Mouse (Mus musculus): Measurements from ENCODE around the gene C1s1.
"Not testable (repeated sequence)": the region's sequence is repeated elsewhere in the genome, so short reads cannot be mapped to it uniquely, and the experiment has no call there.

Gene C1s1

DNA sequence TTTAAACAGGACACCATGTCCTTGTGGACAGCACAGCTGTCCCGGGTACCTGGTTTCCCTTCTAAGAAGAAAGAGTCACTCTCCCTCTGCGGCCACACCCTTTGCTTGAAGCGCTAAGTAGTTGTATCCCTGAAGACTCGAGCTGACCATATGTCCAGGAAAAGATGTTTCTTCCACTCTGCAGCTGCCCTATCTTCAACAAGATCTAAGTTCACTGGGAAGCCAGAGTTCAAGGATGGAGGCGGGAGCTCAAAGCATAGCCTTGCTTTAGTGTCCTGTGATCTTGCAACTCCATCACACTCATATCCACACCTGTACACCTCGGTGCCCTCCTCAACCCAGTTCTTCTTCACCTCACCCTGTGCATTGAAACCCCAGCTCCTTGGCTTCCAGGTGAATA is 30.2 kb downstream of the C1s1 start:
- no peak for DNase-seq (ENCODE audit: low spot score)

DNA sequence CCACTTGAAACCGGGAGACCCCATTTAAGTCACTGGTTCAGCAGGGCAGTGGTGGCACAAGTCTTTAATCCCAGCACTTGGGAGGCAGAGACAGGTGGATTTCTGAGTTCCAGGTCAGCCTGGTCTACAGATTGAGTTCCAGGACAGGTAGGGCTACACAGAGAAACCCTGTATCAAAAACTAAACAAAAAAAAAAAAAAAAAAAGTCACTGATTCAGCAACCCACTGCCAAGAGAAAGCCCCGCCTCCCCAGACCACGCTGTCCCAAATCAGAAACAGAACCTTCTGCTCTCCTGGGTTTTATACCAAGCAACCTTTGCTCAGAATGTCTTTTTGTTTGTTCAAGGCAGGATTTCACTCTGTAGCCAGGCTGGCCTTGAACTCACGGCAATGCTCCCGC is 33.0 kb downstream of the C1s1 start:
- not testable (repeated sequence) for DNase-seq (ENCODE audit: low spot score)

DNA sequence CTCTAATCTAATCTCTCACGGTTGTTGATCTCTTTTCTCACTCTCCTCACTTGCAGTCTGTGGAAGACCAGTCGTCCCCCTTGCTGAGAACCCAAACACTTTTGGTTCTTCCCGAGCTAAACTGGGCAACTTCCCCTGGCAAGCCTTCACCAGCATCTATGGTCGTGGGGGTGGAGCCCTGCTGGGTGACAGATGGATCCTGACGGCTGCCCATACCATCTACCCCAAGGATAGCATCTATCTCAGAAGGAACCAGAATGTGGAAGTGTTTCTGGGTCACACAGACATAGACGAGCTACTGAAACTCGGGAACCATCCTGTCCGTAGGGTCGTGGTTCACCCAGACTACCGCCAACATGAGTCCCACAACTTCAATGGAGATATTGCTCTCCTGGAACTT is 33.9 kb downstream of the C1s1 start:
- no peak for DNase-seq (ENCODE audit: low spot score)

DNA sequence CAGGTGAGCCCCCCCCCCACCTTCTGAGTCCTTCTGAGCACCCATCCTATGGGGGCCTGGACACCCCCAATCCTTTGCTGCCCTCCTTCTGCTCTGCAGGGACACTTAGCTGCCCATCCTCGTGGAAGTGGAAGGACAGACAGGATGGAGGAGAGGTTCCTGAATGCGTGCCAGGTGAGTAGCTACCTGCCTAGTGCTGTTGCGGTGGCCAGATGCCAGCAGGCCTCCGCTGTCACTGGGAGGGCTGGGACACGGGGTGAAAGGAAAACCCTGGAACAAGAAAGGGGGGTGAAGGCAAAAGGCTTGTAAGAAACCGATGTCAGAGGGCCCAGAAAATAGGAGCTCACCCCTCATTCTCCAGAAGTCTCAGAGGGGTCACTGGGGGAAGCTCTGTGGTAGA is 35.2 kb downstream of the C1s1 start:
- no peak for DNase-seq (ENCODE audit: low spot score)

DNA sequence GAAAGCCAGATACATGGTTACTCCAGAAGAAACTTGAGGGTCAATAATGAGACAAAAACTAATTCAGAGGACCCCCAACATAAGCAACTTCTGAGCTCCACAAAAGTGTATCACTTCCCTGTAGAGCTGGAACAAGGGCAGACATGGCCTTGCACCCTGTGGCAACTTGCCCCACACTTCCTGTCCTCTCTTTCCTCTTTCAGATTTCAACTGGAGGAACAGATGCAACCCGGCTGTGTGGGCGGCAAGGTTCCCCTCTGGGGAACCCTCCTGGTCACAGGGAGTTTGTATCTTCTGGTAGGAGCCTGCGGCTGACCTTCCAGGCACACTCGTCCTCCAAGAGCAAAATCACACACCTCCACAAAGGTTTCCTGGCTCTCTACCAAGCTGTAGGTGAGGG is 37.1 kb downstream of the C1s1 start:
- no peak for DNase-seq (ENCODE audit: low spot score)

DNA sequence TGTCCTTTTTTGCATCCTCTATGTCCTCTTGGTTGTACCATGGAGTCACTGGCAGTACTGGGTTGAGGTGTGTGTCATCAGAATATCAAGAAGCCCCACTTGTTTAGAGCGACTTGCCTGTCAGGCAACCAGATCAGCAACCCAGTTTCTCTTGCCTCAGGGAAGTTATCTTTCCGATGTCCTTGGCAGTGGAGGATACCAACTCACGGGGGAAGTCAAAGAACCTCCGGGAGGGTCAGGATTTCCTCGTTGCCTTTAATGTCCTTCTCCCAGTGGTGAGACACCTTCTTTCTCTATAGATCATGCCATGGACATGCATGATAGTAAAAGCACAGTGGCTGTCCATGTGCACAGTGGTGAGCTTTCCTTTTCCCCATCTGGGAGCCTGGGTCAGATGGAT is 40.1 kb downstream of the C1s1 start:
- no peak for DNase-seq (ENCODE audit: low spot score)

DNA sequence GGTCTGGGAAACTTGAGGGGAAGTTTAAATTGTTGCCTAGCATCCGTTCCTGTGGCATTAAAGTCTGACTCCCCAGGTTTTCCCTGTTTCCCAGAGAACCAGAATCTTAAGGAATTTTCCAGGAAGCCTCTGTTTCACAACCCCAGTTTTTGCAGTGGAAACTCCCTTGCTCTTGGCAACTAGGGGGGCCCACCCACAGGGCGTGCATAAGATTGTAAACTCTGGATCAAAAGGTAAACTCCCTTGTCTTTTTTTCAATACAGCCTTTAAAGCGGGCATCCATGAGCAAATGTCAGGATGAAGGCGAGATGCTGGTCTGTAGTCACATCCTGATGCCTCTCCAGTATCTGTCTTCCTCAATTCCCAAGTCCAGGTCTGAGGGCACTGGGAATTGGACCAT is 40.7 kb downstream of the C1s1 start:
- DNase-seq (ENCODE audit: low spot score) = peak; percentile 60

DNA sequence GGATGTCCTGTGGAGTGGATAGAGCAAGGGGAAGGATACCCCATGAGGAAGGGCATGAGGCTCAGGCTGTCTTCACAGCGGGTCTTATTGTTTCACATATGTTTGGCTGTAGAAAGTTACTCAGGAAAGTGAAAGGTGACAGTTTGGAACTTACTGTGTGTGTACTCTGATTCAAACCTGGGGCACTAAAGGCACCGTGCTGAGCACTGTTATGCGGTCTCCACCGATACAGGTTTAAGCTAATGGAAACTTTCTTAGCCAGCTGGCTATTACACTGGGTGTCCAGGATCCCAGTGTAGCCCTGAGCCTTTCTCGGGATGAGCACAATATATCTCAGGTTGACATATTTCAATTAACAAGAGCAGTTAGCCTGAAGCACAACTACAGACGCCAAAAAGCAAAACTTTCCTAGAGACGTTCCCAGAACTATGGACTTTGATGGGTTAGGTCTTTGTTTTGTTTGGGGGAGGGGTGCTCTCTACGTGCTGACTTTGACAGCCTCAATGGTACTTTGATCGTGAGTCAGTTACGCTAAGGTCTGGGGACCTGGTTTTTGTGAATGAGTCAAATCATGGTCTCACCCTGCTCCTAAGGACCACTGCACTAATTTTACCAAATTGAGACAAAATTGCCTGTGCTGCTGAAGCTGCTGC is 42.1 kb downstream of the C1s1 start:
- no peak for DNase-seq (ENCODE audit: low spot score)

DNA sequence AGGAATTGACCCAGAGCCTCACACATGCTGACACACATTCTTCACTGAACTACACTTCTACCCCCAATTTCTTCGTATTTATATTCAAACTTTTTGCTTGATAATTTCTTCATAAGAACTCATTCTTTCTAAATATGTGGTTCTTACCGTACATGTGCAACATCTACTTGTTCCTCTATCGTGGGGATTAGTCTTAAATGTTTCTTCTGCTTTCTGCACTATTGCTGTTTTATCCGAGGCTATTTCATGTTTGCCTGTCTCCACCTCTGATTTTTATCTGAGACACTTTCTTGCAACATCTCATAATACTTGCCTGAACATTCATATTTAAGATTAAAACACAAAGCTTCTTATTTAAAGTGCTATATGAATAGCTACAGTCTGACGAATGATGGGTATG is 46.1 kb downstream of the C1s1 start:
- no peak for DNase-seq (ENCODE audit: low spot score)

DNA sequence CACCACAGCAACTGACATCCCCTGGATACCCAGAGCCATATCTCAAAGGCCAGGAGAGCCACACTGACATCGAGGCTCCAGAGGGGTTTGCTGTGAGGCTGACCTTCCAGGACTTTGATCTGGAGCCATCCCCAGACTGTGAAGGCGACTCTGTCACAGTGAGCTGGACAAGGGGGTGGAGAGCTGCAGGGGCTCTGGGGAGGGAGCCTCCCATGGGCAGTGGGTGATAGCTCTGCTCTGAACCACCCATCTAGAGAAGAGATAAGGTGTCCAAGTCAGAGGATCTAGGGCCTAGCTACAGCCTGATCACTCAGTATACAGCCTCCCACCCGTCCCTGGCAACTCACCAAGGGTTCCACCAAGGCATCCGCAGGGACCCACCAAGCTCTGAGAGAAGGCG is 48.3 kb downstream of the C1s1 start:
- DNase-seq (ENCODE audit: low spot score) = peak; percentile 46

DNA sequence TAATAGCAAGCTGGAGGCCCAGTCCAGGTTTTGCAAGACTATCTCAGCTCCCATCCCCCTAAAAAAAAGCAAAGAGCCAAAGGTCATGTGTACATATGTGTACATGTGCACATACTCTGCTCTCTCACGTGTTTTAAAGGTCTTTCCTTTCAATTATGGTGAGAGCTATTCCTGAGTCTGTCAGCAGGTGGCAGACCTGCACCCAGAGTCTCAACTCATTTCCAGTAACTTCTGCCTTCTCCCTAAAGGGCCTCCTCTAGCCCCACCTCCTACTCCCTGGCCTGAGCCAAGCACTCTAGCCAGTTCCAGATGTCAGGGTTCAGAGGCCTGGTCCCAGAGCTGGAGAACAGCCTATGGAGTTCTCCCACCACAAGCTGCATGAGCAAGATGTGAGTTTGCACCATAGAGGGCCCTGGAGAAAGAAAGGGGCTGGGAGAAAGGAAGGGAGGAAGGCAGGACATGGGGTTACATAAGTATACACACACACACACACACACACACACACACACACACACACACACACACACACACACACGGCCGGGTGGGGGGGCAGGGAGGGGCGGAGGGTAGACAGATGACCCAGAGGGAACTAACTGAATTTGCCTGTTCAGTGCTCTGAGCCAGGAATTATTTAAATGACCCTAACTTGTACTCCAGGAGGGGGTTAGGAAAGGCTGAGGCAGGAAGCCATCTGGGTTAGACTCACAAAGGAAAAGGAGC is 49.2 kb downstream of the C1s1 start, which contains the start of gene C1rl:
C1rl (plus strand) TSS at position 272 of the 720 bp plus-strand sequence.
- DNase-seq (ENCODE audit: low spot score) = peak; percentile 86

DNA sequence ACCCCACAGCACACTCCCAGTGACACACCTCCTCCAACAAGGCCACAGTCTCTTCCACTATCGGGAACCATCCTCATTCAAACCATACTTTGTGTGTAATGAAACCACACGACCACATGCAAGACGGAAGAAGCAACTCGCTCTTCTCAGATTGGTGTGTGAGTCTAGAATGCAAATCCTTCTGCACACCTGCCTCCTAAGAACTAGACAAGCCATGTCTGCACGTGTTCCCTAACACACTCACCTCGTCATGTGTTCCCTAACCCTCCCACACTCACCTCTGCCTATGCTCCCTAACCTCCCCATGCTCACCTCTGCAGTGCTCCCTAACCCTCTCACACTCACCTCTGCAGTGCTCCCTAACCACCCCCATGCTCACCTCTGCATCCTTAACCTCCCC is 50.7 kb downstream of the C1s1 start:
- DNase-seq (ENCODE audit: low spot score) = no peak

DNA sequence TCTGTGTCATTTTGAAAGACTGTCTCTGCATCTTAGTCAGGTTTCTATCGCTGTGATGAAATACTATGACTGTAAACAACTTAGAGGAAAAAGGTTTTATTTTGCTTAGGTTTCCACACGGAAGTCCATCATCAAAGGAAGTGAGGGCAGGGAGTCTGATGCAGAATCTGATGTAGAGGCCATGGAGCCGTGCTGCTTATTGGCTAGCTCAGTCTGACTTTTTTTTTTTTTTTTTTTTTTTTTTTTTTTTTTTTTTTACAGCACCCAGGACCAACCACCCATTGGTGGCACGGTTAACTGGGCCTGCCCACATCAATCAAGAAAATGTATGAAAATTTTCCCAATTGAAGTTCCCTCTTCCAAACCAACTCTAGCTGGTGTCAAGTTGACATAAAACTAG is 53.2 kb downstream of the C1s1 start:
- DNase-seq (ENCODE audit: low spot score) = no peak

DNA sequence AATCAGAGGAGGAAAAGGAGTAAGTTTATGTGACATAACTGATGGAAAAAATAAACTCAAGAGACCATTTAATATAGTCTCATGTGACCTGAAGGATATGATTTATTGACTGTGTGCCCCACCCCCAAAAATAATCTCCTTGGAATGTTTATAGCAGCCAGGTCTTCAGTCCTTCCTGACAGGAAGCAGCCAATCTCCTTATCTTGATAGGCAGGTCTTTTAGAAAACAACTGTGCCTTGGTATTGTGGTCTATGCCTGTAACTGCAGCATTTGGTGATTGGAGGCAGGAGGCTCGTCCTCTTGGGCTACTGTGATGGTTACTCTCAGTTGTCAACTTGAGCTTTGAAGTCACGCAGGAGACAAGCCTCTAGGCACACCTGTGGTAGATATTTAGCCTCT is 54.6 kb downstream of the C1s1 start:
- no peak for DNase-seq (ENCODE audit: low spot score)

DNA sequence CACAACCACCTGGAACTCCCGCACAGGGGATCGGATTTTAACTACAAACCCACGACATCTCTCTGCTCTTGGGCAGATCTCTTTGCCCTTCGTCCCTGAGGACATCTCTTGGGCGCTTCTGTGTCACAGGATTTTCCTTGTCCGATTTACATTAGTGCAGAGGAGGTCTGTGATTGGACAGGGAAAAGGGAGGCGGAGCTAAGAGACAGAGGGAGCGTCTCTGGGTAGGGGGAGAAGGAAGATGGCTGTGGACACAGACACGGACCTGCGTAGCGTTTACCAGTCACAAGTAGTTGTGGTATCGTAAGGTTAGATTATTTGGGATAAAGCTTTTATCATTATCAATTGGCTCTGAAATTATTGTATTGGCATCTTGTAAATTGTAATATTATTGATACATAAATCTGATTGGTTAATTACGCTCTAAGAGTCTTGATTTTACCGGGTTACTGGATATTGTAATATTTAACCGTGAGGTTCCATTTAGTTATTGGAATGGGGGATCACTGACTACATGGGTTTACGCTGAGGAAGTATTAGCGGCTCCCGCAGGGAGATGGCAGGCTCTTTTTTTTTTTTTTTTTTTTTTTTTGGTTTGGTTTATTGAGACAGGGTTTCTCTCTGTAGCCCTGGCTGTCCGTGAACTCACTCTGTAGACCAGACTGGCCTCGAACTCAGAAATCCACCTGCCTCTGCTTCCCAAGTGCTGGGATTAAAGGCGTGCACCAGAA is 56.6 kb downstream of the C1s1 start:
- DNase-seq (ENCODE audit: low spot score) = no peak

DNA sequence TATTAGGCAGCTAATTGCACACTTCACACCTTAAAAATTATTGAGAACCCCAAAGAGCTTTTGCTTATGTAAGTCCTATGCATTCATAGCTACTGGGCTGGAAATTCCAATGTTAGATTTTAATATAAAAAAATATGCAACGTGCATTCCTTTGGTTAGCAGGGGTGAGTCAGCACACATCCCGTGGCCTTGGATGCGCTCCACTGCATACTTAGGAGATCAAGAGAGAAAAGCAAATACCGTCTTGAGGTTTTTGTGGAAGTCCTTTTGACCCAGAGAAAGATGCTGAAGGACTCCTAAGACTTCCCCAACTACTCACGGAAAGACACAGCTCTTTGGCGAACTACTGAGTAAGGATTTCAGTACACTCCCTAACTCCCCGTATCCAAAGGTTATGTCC is 57.3 kb downstream of the C1s1 start:
- no peak for DNase-seq (ENCODE audit: low spot score)

DNA sequence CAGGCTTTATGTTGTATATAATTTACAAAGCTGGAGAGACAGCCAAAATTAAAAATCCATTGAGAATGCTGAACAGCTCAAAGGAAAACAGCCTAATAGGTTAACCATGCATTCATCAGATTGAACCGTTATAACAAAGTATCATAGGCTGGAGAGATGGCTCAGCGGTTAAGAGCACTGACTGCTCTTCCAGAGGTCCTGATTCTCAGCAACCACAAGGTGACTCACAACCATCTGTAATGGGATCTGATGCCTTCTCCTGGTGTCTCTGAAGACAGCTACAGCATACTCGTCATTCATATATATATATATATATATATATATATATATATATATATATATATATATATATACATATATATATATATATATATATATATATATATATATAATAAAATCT is 58.3 kb downstream of the C1s1 start:
- not testable (repeated sequence) for DNase-seq (ENCODE audit: low spot score)

DNA sequence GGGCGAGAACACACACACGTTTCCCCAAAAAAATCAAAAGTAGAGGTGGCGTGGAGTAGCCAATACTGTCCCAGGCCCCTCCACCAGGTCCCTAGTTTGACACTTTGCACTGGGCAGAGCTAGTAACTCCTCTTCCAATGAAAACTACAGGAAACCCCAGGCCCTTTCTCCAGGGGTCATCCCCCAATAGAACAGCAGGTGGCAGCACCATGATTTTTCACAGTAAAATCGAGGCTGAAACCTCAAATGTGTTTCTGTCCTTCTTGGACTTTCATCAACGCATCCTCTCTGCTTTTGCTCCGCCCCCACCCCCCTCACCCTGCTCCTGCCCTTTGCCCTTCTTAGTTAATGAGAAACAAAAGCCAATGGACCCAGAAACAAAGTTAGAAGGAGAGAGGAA is 60.6 kb downstream of the C1s1 start:
- DNase-seq (ENCODE audit: low spot score) = peak; percentile 62
